Mouse (Mus musculus): ENCODE measurements at regions not wholly inside any gene's neighbourhood (a gene's known extent, or its start where the extent isn't known, plus 50 kb on each side); places are given as distances from the start of the nearest gene placed in this dataset.

DNA sequence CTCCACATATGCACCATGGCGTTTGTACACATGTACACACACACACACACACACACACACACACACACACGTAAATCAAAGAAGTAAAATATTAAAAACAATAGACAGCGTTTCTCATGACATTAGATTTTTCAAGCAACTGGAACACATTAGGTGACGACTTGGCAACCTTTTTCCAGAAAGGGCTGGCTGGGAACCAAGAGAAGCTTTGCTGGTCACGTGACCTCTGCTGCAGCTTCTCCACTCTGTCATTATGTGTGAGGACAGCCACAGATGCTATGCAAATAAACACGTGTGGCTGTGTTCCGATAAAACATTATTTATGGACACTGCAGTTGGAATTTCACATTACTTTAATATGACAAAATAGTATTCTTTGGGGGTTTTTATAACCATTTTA is 124.3 kb downstream of the Slc38a6 start:
- Histone ChIP-seq H3K79me2 (ENCODE audit: control insufficient read depth, insufficient read depth, low read length, poor library complexity) (no peaks in the 10 kb centered on the region), H3K27me3 (ENCODE audit: control insufficient read depth in 1 of 2, insufficient read depth in 2 of 2, low read length in 2 of 2) (no peaks in the 10 kb centered on the region), H3K27ac (ENCODE audit: control insufficient read depth, low read depth, low read length) (no peak overlapping the region), H3K9me3 (replicated peaks; ENCODE audit: insufficient read depth, low read length) (no peaks in the 10 kb centered on the region), H3K4me1 (ENCODE audit: control insufficient read depth in 1 of 2, insufficient read depth in 2 of 2, low read length in 2 of 2) (no peaks in the 10 kb centered on the region), H3K36me3 (ENCODE audit: control insufficient read depth in 1 of 2, insufficient read depth in 2 of 2, low read length in 2 of 2) (no peaks in the 10 kb centered on the region), H3K9ac (ENCODE audit: control insufficient read depth, low read depth, low read length, poor library complexity, severe bottlenecking) (no peak overlapping the region), H3K4me3 (ENCODE audit: control insufficient read depth in 1 of 2, insufficient read depth in 1 of 2, low read depth in 2 of 2, low read length in 2 of 2) (no peak overlapping the region)
- no peak for DNase-seq (ENCODE audit: low read depth, low spot score)
- TF ChIP-seq SMC3 (IDR thresholded peaks at IDR 0.05; ENCODE audit: low read depth, low read length), result no peak
- TF ChIP-seq USF2 (IDR thresholded peaks at IDR 0.05; ENCODE audit: borderline replicate concordance in 1 of 2, insufficient read depth in 1 of 2, low read depth in 1 of 2, low read length in 2 of 2), result 0 out of 4 replicates have a peak, but pooled peaks of 1 of the 2 experiments have one; percentile 26
- TF ChIP-seq CHD1 (IDR thresholded peaks at IDR 0.05; ENCODE audit: low read depth, low read length), result no peak
- TF ChIP-seq USF1 (IDR thresholded peaks at IDR 0.05; ENCODE audit: low read depth, low read length), result peak; percentile 86
- TF ChIP-seq BHLHE40 (IDR thresholded peaks at IDR 0.05; ENCODE audit: borderline replicate concordance, low read depth, low read length), result peak; percentile 37; the same call in 1 of the 2 replicates
- no peak for TF ChIP-seq MEF2A (IDR thresholded peaks at IDR 0.05; ENCODE audit: extremely low read depth, insufficient replicate concordance, low read depth, low read length, poor library complexity, severe bottlenecking)

GRCm38 (mm10) chr12:73409481-73410085 is 123.0 kb downstream of the Slc38a6 start:
- Histone ChIP-seq H3K4me3 (ENCODE audit: control insufficient read depth in 1 of 2, insufficient read depth in 1 of 2, low read depth in 2 of 2, low read length in 2 of 2) (no peak overlapping the region), H3K9me3 (replicated peaks; ENCODE audit: insufficient read depth, low read length) (no peaks in the 10 kb centered on the region), H3K79me2 (ENCODE audit: control insufficient read depth, insufficient read depth, low read length, poor library complexity) (no peaks in the 10 kb centered on the region), H3K27me3 (ENCODE audit: control insufficient read depth in 1 of 2, insufficient read depth in 2 of 2, low read length in 2 of 2) (no peaks in the 10 kb centered on the region), H3K36me3 (ENCODE audit: control insufficient read depth in 1 of 2, insufficient read depth in 2 of 2, low read length in 2 of 2) (no peaks in the 10 kb centered on the region), H3K9ac (ENCODE audit: control insufficient read depth, low read depth, low read length, poor library complexity, severe bottlenecking) (no peak overlapping the region), H3K4me1 (ENCODE audit: control insufficient read depth in 1 of 2, insufficient read depth in 2 of 2, low read length in 2 of 2) (no peaks in the 10 kb centered on the region), H3K27ac (ENCODE audit: control insufficient read depth, low read depth, low read length) (no peak overlapping the region)
- DNase-seq (ENCODE audit: low read depth, low spot score), result no peak
- TF ChIP-seq NRF1 (IDR thresholded peaks at IDR 0.05; ENCODE audit: insufficient read depth, low read depth, low read length, poor library complexity, severe bottlenecking) (no peak), MXI1 (IDR thresholded peaks at IDR 0.05; ENCODE audit: low read depth, low read length) (no peak), POLR2AphosphoS2 (IDR thresholded peaks at IDR 0.05; ENCODE audit: low read length) (no peak), JUND (IDR thresholded peaks at IDR 0.05; ENCODE audit: low read depth, low read length) (no peak), SMC3 (IDR thresholded peaks at IDR 0.05; ENCODE audit: low read depth, low read length) (no peak), MYC (IDR thresholded peaks at IDR 0.05; ENCODE audit: low read depth, low read length) (no peak), E2F4 (IDR thresholded peaks at IDR 0.05; ENCODE audit: borderline replicate concordance, low read depth, low read length) (no peak), GATA1 (IDR thresholded peaks at IDR 0.05; ENCODE audit: low read depth, low read length) (no peak), POLR2A (IDR thresholded peaks at IDR 0.05; ENCODE audit: control insufficient read depth in 1 of 2, insufficient read depth in 1 of 2, low read depth in 1 of 2, low read length in 2 of 2, poor library complexity in 1 of 2) (no peak), MAFK (IDR thresholded peaks at IDR 0.05; ENCODE audit: borderline replicate concordance, low read depth, low read length) (no peak), ZC3H11A (IDR thresholded peaks at IDR 0.05; ENCODE audit: low read depth, low read length) (no peak), KAT2A (conservative IDR thresholded peaks at IDR 0.05; ENCODE audit: low read depth, low read length) (no peak), BHLHE40 (IDR thresholded peaks at IDR 0.05; ENCODE audit: borderline replicate concordance, low read depth, low read length) (no peak), ETS1 (IDR thresholded peaks at IDR 0.05; ENCODE audit: low read depth, low read length) (no peak), NELFE (IDR thresholded peaks at IDR 0.05; ENCODE audit: low read depth, low read length) (no peak)

Measured in MEL (cell line).